Mouse (Mus musculus): ENCODE results near the gene Kdm5b. TPM values are rescaled to one million over a fixed set of nuclear protein-coding genes. Genes with fewer than 3 reads are reported as not detected.
"Not testable (repeated sequence)": the region's sequence is repeated elsewhere in the genome, so short reads cannot be mapped to it uniquely, and the experiment has no call there.

Gene Kdm5b
- 30.8 and 32.9 TPM in 2 replicates for polyA plus RNA-seq (2014; fragmentation: Nextera tagmentation; extraction: Ambion mirVana)

GRCm38 (mm10) chr1:134559976-134560375, at the start of gene Kdm5b:
Kdm5b (plus strand) TSS chr1:134560171.
- H3K4me3 ChIP-seq (ENCODE audit: low read depth, low read length), result peak within 1 kb of the TSS; percentile 98
- peak within 1 kb of the TSS; percentile 82 for H3K27ac ChIP-seq (ENCODE audit: low read depth, low read length)
- peak; percentile 88 for DNase-seq (ENCODE audit: low spot score)
- H3K36me3 ChIP-seq (ENCODE audit: control insufficient read depth, insufficient read depth, low read length), result no peaks in the 10 kb centered on the region
- no peak; the same call in 1 of the 2 replicates for ATAC-seq (replicated peaks; ENCODE audit: low FRiP score)
- peak within 1 kb of the TSS; percentile 96 for H3K9ac ChIP-seq (ENCODE audit: low read depth, low read length)
- H3K27me3 ChIP-seq (replicated peaks; ENCODE audit: control insufficient read depth, insufficient read depth, low read length), result no peaks in the 10 kb centered on the region
- 0% methylated on average over 34 of the region's 34 CpGs for WGBS
- no peaks in the 10 kb centered on the region for H3K9me3 ChIP-seq (ENCODE audit: control insufficient read depth, low read length)
- H3K4me1 ChIP-seq (replicated peaks; ENCODE audit: control insufficient read depth, insufficient read depth, low read length), result peaks cover 29% of the 10 kb centered on the region
- peak within 1 kb of the TSS; percentile 89 for H3K4me2 ChIP-seq

DNA sequence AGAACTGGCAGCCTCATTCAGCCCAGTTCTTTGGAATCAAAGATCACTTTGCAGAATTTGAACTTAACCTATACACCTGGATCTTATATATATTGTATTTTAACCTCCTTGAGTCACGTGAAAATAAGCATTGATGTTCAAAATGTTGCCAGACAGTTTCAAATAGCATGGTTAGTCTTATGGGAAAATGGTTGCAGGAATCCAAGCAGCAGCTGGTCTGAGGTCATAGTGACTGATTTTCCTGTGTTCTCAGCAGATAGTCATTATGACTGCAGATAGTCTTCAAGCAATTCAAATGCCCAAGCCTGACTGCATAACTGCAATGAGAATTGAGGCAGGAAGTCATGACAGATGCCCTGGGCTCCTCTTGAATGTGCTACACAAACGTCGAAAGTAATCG, 47.8 kb upstream of the Kdm5b start:
- Histone ChIP-seq H3K27me3 (replicated peaks; ENCODE audit: control insufficient read depth, insufficient read depth, low read length) (peaks cover 18% of the 10 kb centered on the region), H3K36me3 (ENCODE audit: control insufficient read depth, insufficient read depth, low read length) (peaks cover 4% of the 10 kb centered on the region; the same call in 1 of the 2 replicates), H3K9me3 (ENCODE audit: control insufficient read depth, low read length) (no peaks in the 10 kb centered on the region), H3K27ac (ENCODE audit: low read depth, low read length) (no peak overlapping the region), H3K4me1 (replicated peaks; ENCODE audit: control insufficient read depth, insufficient read depth, low read length) (peaks cover 9% of the 10 kb centered on the region), H3K9ac (ENCODE audit: low read depth, low read length) (no peak overlapping the region), H3K4me3 (ENCODE audit: low read depth, low read length) (no peak overlapping the region), H3K4me2 (no peak overlapping the region)
- DNase-seq (ENCODE audit: low spot score), result no peak
- ATAC-seq (replicated peaks; ENCODE audit: low FRiP score), result no peak
- WGBS, result 52% methylated on average over 4 of the region's 4 CpGs

GRCm38 (mm10) chr1:134512584-134512983, 47.4 kb upstream of the Kdm5b start:
- H3K4me1 ChIP-seq (replicated peaks; ENCODE audit: control insufficient read depth, insufficient read depth, low read length), result peaks cover 9% of the 10 kb centered on the region
- no peaks in the 10 kb centered on the region for H3K9me3 ChIP-seq (ENCODE audit: control insufficient read depth, low read length)
- no peak overlapping the region for H3K9ac ChIP-seq (ENCODE audit: low read depth, low read length)
- peaks cover 18% of the 10 kb centered on the region for H3K27me3 ChIP-seq (replicated peaks; ENCODE audit: control insufficient read depth, insufficient read depth, low read length)
- H3K27ac ChIP-seq (ENCODE audit: low read depth, low read length), result no peak overlapping the region
- 58% methylated on average over 6 of the region's 6 CpGs for WGBS
- DNase-seq (ENCODE audit: low spot score), result no peak
- H3K36me3 ChIP-seq (ENCODE audit: control insufficient read depth, insufficient read depth, low read length), result peaks cover 4% of the 10 kb centered on the region; the same call in 1 of the 2 replicates
- H3K4me2 ChIP-seq, result peak overlapping the region; percentile 86
- no peak for ATAC-seq (replicated peaks; ENCODE audit: low FRiP score)
- H3K4me3 ChIP-seq (ENCODE audit: low read depth, low read length), result no peak overlapping the region

DNA sequence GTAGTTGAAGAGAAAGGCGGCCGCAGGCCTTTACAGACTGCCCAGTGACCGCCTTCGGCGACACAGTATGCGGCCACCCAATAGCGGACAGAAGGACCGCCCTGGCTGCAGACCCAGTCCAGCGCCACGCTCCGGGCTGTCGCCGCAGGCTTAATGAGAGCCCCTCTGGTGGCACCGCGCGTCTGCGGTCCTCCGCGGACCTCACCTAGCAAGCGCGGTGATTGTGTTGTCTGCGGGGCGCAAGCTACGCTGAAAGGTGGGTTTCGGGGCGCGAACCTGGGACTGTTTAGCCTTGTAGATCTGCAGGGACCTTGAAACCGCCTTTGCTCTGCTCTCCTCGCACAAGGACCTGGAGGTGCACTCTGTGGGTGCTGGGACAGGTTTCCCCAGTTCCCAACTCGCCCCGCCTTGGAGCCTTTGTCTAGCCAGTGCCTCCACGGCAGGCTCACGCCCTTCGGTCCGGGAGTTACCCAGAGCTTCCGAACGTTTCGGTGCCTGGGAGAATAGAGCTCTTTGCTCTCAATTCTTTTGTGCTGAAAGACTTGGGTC, 46.6 kb upstream of the Kdm5b start:
- Histone ChIP-seq H3K27ac (ENCODE audit: low read depth, low read length) (no peak overlapping the region), H3K4me3 (ENCODE audit: low read depth, low read length) (peak overlapping the region; percentile 56), H3K9ac (ENCODE audit: low read depth, low read length) (peak overlapping the region; percentile 52), H3K4me2 (peak overlapping the region; percentile 86), H3K27me3 (replicated peaks; ENCODE audit: control insufficient read depth, insufficient read depth, low read length) (peaks cover 18% of the 10 kb centered on the region), H3K36me3 (ENCODE audit: control insufficient read depth, insufficient read depth, low read length) (no peaks in the 10 kb centered on the region), H3K9me3 (ENCODE audit: control insufficient read depth, low read length) (no peaks in the 10 kb centered on the region), H3K4me1 (replicated peaks; ENCODE audit: control insufficient read depth, insufficient read depth, low read length) (peaks cover 9% of the 10 kb centered on the region)
- ATAC-seq (replicated peaks; ENCODE audit: low FRiP score), result no peak; the same call in 1 of the 2 replicates
- peak; percentile 53 for DNase-seq (ENCODE audit: low spot score)
- WGBS, result 3% methylated on average over 38 of the region's 38 CpGs

DNA sequence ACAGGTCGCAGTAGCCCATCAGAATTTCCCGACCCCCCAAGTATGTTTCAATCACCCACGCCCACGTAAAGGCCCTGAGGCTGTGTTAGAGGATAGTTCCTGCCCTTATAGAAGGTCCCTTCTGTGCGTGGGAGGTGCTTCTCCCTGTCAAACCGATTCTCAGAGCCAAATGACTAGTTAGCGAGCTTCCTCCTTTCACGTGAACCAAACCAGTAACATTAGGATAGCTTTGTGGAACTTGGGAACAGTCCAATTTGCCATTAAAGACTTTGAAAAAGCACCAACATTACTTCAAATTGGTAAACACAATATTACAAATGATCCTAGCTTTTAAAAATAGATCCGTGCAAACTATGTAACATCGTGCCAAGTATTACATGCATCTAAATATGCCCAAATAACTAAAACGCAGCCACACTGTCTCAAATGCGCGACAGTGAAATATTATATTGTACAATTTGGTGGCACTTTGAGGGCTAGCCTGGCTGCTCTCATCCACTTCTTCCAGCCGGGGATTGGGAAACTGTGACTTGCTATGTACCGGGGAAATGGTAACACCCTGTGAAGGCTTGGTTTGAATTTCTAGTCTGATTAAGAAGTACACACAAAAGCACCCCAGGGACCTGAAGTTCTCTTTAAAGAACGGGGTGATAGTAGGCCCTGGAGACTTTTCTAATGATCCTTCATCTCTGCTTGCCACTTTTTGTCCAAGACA, 45.9 kb upstream of the Kdm5b start:
- H3K4me1 ChIP-seq (replicated peaks; ENCODE audit: control insufficient read depth, insufficient read depth, low read length), result peaks cover 12% of the 10 kb centered on the region
- H3K27ac ChIP-seq (ENCODE audit: low read depth, low read length), result no peak overlapping the region
- H3K27me3 ChIP-seq (replicated peaks; ENCODE audit: control insufficient read depth, insufficient read depth, low read length), result peaks cover 18% of the 10 kb centered on the region

GRCm38 (mm10) chr1:134515891-134516290, 44.1 kb upstream of the Kdm5b start:
- no peaks in the 10 kb centered on the region for H3K36me3 ChIP-seq (ENCODE audit: control insufficient read depth, insufficient read depth, low read length)
- H3K27me3 ChIP-seq (replicated peaks; ENCODE audit: control insufficient read depth, insufficient read depth, low read length), result peaks cover 18% of the 10 kb centered on the region
- peaks cover 15% of the 10 kb centered on the region for H3K4me1 ChIP-seq (replicated peaks; ENCODE audit: control insufficient read depth, insufficient read depth, low read length)
- no peak overlapping the region for H3K9ac ChIP-seq (ENCODE audit: low read depth, low read length)
- no peak overlapping the region for H3K27ac ChIP-seq (ENCODE audit: low read depth, low read length)
- H3K9me3 ChIP-seq (ENCODE audit: control insufficient read depth, low read length), result no peaks in the 10 kb centered on the region
- 83% methylated on average over 2 of the region's 2 CpGs for WGBS
- DNase-seq (ENCODE audit: low spot score) (no peak), ATAC-seq (replicated peaks; ENCODE audit: low FRiP score) (no peak)
- no peak overlapping the region for H3K4me2 ChIP-seq
- H3K4me3 ChIP-seq (ENCODE audit: low read depth, low read length), result no peak overlapping the region

More for the DNA sequence above, 45.9 kb upstream of the Kdm5b start:
- peak overlapping the region; percentile 86 for H3K4me2 ChIP-seq
- peak overlapping the region; percentile 56 for H3K4me3 ChIP-seq (ENCODE audit: low read depth, low read length)
- H3K36me3 ChIP-seq (ENCODE audit: control insufficient read depth, insufficient read depth, low read length), result no peaks in the 10 kb centered on the region
- no peaks in the 10 kb centered on the region for H3K9me3 ChIP-seq (ENCODE audit: control insufficient read depth, low read length)
- no peak for DNase-seq (ENCODE audit: low spot score)
- 45% methylated on average over 16 of the region's 16 CpGs for WGBS
- no peak for ATAC-seq (replicated peaks; ENCODE audit: low FRiP score)
- H3K9ac ChIP-seq (ENCODE audit: low read depth, low read length), result peak overlapping the region; percentile 52; the same call in 1 of the 2 replicates

DNA sequence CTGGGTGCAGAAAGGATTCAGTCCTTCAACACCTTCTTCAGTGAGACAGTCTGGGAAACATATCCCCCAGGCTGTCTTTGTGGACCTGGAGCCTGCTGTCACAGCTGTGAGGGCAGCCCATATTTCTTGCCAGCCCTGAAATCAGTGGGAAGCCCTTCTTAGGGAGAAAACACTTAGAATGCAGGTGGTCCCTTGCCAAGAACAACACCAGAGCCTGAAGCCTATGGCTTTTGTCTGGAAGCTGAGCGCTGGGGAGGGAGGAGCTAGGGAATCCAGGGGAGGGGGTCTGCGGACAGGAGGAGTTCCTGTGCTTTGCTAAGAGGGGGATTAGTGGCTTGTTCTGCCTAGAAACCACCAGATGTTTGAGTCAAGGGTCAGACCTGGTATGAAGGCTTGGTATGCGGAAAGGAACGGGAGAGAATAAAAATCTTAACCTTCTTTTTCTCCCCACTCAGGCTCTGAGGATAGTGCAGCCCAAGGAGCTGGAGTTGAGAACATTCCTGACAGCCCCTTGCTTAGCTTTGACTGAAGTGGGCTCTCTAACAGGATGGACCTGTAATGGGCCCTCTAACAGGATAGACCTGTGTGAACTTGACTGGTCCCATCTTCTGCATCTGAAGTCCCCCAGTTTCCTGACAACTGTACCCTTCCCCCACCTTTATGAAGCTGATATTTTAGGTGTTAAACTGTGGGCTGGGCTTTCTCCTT, 43.3 kb upstream of the Kdm5b start:
- DNase-seq (ENCODE audit: low spot score) (no peak), ATAC-seq (replicated peaks; ENCODE audit: low FRiP score) (no peak)
- Histone ChIP-seq H3K9ac (ENCODE audit: low read depth, low read length) (no peak overlapping the region), H3K9me3 (ENCODE audit: control insufficient read depth, low read length) (no peaks in the 10 kb centered on the region), H3K4me3 (ENCODE audit: low read depth, low read length) (no peak overlapping the region), H3K4me2 (no peak overlapping the region), H3K4me1 (replicated peaks; ENCODE audit: control insufficient read depth, insufficient read depth, low read length) (peaks cover 23% of the 10 kb centered on the region), H3K36me3 (ENCODE audit: control insufficient read depth, insufficient read depth, low read length) (no peaks in the 10 kb centered on the region), H3K27me3 (replicated peaks; ENCODE audit: control insufficient read depth, insufficient read depth, low read length) (peaks cover 18% of the 10 kb centered on the region), H3K27ac (ENCODE audit: low read depth, low read length) (no peak overlapping the region)
- WGBS, result 43% methylated on average over 4 of the region's 4 CpGs

GRCm38 (mm10) chr1:134517841-134518240, 42.1 kb upstream of the Kdm5b start:
- H3K27me3 ChIP-seq (replicated peaks; ENCODE audit: control insufficient read depth, insufficient read depth, low read length), result peaks cover 11% of the 10 kb centered on the region
- not testable (repeated sequence) for H3K9me3 ChIP-seq (ENCODE audit: control insufficient read depth, low read length); H3K4me2 ChIP-seq; H3K4me3 ChIP-seq (ENCODE audit: low read depth, low read length); ATAC-seq (replicated peaks; ENCODE audit: low FRiP score); DNase-seq (ENCODE audit: low spot score); H3K9ac ChIP-seq (ENCODE audit: low read depth, low read length); H3K27ac ChIP-seq (ENCODE audit: low read depth, low read length); H3K36me3 ChIP-seq (ENCODE audit: control insufficient read depth, insufficient read depth, low read length)
- WGBS, result 91% methylated on average over 14 of the region's 14 CpGs
- H3K4me1 ChIP-seq (replicated peaks; ENCODE audit: control insufficient read depth, insufficient read depth, low read length), result peaks cover 24% of the 10 kb centered on the region
